Mouse (Mus musculus) myocyte (in vitro differentiated cells): ENCODE results near the gene Cacng5.

ENCODE experiments used
- MYOG ChIP-seq, 3 experiments: IDR thresholded peaks; one replicate each; pipeline ENCODE4 v1.6.1; 2011; ENCODE audit warnings: control low read depth in 2 of 3, low read depth in 2 of 3, mild to moderate bottlenecking in 2 of 3; ENCODE audit not compliant: insufficient read length in 2 of 3, control insufficient read depth in 1 of 3, insufficient read depth in 1 of 3
- POLR2A ChIP-seq: IDR thresholded peaks from one replicate; pipeline ENCODE4 v1.6.1; 2011; ENCODE audit warnings: low read depth, mild to moderate bottlenecking, control low read depth, moderate library complexity; ENCODE audit not compliant: insufficient read length
- REST ChIP-seq: IDR thresholded peaks from one replicate; pipeline ENCODE4 v1.6.1; 2011; ENCODE audit warnings: mild to moderate bottlenecking, control low read depth, moderate library complexity; ENCODE audit not compliant: insufficient read depth, insufficient read length
- TCF12 ChIP-seq: IDR thresholded peaks from one replicate; pipeline ENCODE4 v1.6.1; 2011; ENCODE audit warnings: mild to moderate bottlenecking, control low read depth; ENCODE audit not compliant: poor library complexity, insufficient read depth, severe bottlenecking
- TCF3 ChIP-seq: IDR thresholded peaks from one replicate; pipeline ENCODE4 v1.6.1; 2011; ENCODE audit warnings: low read depth, control low read depth; ENCODE audit not compliant: insufficient read length

GRCm38 (mm10) chr11:107950211-107950610 lies 35.4 kb upstream of the Cacng5 start:
- TF ChIP-seq MYOG (IDR thresholded peaks at IDR 0.05; ENCODE audit: control insufficient read depth in 1 of 3, insufficient read depth in 1 of 3, insufficient read length in 2 of 3, low read depth in 2 of 3) (no peak), POLR2A (no peak), TCF3 (no peak), REST (no peak), TCF12 (no peak)
